Mouse (Mus musculus): ENCODE results near the gene Npas3.
"Not testable (repeated sequence)": the region's sequence is repeated elsewhere in the genome, so short reads cannot be mapped to it uniquely, and the experiment has no call there.

The Npas3 gene

GRCm38 (mm10) chr12:53248101-53248727 lies at the start of gene Npas3:
TSS of gene Npas3 (plus strand) at chr12:53248677.
- DNase-seq = peak; percentile 85

DNA sequence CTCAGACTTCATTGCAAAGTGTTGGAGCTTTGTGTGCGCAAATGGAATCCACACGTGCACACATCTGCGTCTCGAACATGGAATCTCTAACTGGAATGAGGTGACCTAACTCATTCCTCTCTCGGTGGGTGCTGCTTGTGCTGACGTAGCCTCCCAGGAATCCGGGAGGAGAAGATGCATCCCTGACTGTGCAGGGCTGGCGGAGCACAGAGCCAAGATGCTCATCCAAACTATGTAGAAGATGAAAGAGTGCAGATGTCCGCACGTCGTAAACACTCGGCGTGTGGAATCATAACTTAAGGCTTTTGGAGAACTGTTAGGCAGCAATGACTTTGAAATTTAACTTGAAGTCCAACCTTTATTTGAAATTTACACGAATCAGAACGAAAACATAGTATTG lies 31.3 kb upstream of the Npas3 start:
- peak; percentile 61 for DNase-seq

GRCm38 (mm10) chr12:53222742-53223141 lies 25.7 kb upstream of the Npas3 start:
- DNase-seq = peak; percentile 69

DNA sequence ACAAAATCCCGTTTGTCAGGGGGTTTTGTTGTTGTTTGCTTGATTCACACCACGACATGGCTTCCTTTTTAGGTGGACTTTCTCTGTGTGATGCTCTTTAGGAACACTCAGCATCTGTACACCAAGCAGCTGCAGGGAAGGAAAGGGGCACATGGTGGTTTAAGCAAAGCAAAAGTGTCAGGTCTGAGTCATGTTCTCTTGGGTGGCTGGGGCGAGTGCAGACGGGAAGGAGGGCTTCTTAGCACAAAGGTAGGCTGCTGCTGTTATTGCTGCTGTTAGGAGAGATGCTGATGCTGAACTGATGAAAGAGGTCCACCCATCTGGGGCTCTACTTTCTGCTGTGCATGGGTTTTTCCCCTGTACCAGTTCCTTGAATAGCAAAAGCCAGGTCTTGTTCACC lies 21.1 kb upstream of the Npas3 start:
- peak; percentile 40 for DNase-seq

DNA sequence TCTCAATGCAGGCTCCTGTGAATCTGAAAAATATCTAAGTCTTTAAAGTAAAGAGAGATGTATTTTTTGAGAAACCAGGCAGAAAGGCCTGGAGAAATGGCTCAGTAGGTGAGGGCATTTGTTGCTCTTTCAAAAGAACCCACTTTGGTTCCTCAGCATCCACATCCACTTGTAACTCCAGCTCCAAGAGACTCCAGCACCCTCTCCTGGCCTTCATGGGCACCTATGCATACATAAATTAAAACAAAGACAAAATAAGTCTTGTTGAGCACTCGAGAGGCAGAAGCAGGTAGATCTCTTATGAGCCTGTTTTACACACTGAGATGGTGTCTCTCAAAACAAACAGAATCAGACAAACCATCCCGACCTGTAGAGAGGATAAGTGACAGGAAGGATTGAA lies 19.1 kb upstream of the Npas3 start:
- DNase-seq = peak; percentile 27

GRCm38 (mm10) chr12:53246181-53246580 lies 2.3 kb upstream of the Npas3 start:
- DNase-seq = peak; percentile 27

DNA sequence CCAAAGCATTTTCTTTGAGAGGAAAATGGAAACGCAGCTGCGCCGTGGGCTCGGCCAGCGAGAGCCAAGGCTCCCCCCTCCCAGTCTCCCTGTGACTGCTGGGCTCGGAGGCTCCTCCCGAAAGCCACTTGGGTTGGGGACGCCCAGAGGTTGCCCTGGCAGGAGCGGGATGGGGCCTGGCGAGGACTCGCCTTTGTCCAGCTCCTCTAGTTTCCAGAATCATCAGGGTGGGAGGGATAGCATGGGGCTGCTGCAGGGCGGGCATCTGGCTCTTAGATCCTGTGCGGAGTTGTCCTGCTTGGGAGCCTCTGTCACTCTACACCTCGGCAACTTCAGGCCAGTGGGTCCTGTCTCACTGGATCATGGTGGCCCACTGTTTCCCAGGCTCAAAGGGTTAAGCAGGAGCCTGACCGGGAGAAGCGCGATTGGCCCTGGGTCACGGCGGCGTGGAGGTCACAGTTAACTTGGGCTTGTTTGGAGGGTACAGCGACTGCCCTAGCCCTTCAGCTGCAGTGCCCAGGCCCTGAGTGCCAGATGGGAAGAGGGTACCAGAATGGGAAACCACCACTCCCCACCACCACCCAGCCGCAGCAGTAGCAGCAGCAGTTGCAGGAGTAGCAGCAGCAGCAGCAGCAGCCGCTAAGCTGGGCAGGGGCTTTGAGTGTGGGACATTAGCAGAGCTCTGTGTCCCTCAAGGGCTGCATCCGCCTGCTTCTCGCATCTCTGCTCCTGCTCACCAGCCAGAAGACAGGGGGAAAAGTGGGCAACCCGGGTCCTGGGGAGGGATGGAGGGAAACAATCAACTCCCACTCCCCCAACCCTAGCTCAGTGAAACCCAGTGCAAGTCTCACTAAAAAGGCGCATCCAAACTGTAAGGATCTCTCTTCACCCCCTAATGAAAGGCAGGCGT lies 1.6 kb upstream of the Npas3 start:
- peak; percentile 88 for DNase-seq

DNA sequence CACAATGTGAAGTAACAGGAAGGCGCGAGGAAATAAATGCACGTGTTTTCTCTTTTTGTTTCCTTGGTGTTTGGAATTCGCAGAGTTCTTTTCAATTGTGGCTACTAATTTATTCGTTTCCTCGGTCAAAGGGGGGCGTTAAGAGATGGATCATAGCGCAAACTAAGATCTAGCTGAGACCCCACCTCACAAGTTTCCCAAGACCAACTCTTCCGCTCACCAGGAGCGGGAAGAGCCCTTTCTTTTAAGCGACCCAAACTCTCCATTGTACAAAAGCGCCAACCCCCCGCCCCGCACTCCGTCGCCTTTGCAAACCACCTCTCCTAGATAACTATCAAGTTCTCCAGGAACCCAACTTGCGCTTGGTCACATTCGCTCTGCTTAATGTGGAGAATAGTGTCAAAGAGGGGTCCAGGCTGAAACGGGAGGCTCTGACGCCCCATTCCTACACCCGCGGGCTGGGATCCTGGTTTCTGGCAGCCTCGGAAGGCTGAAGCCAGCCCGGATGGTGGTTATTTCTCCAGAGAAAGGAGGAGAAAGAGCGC lies 914 bp upstream of the Npas3 start:
- DNase-seq = peak; percentile 75

GRCm38 (mm10) chr12:53248796-53249195 lies 319 bp downstream of the Npas3 start:
- no peak for DNase-seq

DNA sequence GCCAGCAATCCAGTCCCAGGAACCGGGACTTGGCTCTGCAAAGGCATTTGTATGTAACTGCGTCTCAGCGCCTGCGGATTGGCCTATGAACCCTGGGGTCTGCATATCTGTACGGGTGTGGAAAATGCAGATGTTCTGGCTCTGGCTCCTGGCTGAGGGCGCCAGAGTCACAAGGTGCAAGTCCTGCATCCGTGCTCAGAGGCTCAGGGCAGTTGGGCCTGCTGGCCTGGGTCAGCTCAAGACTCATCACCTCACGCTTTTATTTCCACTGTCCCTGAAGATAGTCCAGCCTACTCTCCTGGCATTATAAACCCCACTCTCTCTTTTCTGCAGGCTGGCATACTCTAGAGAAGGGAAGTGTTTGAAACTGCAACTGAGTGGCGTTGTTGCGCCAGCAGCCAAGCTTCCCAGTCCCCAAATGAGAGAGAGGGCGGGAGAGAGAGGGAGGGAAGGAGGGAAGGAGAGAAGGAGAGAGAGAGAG lies 3.3 kb downstream of the Npas3 start:
- peak; percentile 91 for DNase-seq

DNA sequence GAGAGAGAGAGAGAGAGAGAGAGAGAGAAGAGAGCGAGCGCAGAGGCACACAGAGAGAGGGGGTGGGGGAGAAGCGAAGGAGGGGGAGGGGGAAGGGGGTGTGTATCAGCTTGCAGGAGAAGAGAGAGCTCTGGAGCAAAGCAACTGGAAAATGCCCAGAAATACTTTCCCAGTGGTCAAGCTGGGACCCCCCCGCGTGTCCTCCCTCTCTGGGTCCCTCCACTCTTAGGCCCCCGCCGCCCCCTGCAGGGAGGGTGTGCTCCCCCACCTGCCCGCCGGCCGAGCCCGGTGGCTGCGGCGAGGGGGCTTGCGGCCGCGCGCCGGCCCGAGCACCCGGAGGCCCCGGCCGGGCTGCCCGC lies 3.7 kb downstream of the Npas3 start:
- DNase-seq = no peak

DNA sequence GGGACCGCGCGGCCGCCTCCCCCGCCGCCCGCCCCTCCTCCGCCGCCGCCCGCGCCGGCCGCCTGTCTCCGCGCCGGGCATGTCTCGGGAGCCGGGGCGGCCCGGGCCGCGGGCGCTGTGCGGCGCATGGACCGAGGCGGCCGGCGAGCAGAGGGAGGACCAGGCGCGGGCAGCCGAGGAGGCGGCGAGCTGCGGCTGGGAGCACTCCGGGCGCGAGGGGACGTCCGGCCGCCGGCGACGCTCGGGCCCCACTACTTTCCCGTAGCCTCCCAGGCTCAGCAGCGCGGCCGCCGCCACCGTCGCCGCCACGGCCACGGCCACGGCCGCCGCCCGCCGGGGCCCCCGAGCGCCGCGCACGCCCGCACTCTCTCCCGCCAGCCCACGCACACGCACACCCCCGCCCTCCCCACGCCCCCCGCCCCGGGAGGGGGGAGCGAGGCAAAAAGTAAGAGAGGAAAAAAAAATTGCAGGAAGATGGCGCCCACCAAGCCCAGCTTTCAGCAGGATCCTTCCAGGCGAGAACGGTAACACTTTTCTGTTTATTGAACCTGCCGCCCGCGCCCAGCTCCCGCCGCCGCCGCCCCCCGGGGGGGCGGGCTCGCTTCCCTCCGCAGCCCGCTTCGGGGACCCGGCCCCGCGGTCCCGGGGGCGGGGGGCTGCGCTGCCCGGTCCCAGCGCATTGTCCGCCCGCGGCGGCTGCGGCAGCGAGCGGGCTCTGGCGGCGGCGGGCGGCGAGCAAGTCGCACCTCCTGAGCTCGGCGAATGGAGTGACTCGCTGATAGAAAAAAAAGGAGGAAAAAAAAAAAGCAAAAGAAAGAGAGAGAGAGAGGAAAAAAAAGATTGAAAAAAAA lies 4.3 kb downstream of the Npas3 start:
- peak; percentile 88 for DNase-seq

DNA sequence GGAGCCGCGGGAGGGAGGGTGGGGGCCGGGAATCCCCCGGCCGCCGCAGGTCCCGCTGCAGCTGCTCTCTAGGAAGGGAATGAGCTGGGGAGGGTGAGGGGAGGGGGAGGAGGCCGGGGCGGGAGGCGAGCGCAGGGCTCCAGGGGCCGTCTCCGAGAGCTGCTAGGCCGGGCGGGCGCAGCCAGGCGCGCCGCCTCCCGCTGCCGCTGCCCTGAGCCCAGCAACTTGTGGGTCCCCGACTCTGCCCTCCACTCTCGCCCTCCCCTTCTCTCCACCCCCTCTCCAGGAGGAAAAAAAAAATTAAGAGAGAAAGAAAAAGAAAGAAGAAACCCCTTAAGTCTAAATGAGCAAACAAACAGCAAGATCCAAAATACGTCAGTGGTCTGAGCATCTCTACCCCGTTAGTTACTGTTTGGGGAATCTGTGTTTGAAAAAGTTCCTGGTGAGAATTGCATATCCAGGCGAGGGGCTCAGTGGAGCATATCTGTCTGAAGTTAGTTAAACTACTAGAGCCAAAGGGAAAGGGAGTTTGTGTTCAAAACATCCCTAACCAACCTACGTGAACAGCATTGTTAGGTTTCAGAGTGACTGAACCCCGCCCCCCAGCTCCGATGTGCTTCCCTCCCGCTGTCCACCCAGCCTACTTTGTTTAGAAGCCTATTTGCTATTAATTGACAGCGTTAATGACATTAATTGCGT lies 5.1 kb downstream of the Npas3 start:
- peak; percentile 90 for DNase-seq

- no peak for DNase-seq
Observed at GRCm38 (mm10) chr12:53254160-53254480, 5.6 kb downstream of the Npas3 start.

DNA sequence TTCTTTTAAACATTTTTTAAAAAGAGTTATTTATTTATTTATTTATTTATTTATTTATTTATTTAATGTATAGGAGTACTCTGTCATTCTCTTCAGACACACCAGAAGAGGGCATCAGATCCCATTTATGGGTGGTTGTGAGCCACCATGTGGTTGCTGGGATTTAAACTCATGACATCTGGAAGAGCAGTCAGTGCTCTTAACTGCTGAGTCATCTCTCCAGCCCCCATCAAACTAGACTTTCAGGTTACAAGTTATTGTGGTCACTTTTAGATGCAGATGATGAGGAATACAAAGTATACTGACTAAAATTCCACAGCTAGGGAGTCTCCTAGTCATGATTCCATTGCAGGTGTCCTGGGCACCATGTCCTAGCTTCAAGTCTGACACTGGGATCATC lies 26.0 kb downstream of the Npas3 start:
- DNase-seq = not testable (repeated sequence)

- DNase-seq = no peak
Observed at GRCm38 (mm10) chr12:53277393-53277792, 28.9 kb downstream of the Npas3 start.

- peak; percentile 35 for DNase-seq
Observed at GRCm38 (mm10) chr12:53290341-53290740, 41.9 kb downstream of the Npas3 start.

DNA sequence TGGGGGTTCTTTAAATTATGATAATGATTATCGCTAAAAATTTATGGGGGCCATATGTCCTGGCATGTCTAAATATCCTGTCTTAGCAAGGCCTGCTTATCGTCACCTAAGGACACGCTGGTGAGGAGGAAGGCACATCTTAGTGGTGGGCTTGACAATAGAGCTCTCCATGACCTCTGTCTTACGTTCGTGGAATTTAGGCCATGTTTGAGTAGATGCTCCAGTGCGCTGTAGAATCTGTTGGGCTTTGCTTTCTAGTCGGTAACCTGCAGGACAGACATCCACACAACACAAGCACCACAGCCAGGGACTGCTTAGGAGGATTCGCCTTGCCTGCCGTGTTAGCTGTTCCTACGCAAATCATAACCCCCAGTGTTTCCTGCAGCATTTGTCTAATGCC lies 42.4 kb downstream of the Npas3 start:
- DNase-seq = peak; percentile 67

DNA sequence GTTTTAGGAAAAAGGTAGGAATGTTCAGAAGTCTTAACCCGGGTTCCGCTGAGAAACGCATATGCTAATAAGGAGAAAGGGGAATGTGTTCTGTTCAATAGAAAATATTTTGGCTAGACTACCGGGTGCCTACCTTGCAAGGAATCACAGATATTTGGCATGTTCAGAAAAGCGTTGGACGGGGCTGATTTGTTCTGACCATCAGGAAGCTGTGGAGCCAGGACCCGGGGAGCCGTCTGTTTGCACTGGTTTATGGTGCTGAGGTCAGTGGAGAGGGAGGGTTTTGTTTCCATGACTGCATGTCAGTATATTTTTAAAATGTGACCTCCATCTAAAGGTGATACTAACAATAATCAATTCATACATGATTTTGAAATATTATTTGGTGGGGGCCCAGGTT lies 43.5 kb downstream of the Npas3 start:
- peak; percentile 76 for DNase-seq

GRCm38 (mm10) chr12:53292508-53293300 lies 44.2 kb downstream of the Npas3 start:
- peak; percentile 75 for DNase-seq

GRCm38 (mm10) chr12:53294011-53294410 lies 45.5 kb downstream of the Npas3 start:
- peak; percentile 80 for DNase-seq

GRCm38 (mm10) chr12:53295747-53296146 lies 47.3 kb downstream of the Npas3 start:
- DNase-seq = peak; percentile 61

All from heart, adult 11 months (tissue).